Mouse (Mus musculus) CD8-positive naive resting alpha-beta T cell, adult 2 months (primary cell): Measurements from ENCODE around the gene Elp4.

Source experiments
- DNase-seq, 2 experiments: peaks; one replicate each; pipeline ENCODE4 v3.0.0; 2022; ENCODE audit warnings: low read depth in 2 of 2, low spot score in 2 of 2

Gene Elp4

DNA sequence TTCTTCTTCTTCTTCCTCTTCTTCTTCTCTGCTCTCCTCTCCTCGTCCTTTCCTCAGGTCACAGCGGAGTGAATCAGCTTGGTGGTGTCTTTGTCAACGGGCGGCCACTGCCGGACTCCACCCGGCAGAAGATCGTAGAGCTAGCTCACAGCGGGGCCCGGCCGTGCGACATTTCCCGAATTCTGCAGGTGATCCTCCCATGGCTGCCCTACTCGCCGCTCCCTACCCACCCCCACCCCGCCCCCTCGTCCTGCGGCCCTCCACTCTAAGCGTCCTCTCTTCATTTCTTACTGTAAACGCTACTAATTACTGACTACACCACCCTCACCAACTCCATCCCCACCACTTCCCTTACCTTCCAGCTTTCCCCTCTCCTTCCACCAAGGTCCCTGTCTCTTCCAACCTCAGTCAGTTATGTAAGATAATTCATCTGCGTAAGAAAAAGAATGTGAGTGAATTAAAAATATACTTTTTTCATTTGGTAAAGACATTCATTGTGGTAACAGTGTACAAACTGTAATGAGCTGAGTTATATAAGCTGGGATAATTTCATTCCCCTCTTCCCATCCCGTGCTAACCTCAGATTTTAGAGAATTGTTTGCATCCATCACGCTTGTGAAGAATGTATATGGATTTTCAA is 220.5 kb downstream of the Elp4 start:
- no peak for DNase-seq

DNA sequence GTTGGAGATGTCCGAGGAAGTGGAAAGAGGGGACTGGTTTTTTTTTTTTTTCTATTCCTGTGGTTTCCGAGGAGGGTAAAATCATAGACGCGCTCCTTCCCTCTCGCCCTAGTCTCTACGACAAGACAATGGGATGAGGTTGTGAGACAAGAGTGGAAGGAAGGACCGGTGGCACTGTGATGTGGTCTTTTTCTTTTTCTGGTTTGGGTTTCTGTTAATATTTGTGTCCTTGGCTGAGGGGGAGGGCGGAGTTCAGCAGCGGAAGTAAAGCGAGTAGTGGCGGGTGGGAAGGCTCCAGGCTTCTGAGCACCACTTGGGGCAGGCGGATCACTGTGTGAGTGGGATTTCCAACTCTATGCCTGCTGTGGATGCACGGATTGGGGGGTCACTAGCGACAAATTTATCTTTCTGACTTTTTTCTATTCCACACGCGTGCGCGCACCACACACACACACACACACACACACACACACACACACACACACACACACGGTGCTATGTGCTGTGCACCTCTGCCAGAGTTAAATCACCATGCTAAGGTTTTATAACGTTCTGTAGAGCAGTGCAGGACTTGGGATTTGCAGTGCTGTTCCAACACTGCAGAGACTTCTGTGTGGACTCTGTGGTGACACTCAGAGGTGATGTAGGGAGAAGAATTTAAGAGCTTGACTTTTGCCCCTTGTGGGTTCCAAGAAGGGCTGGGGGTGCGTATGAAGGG is 221.6 kb downstream of the Elp4 start:
- DNase-seq: no peak

DNA sequence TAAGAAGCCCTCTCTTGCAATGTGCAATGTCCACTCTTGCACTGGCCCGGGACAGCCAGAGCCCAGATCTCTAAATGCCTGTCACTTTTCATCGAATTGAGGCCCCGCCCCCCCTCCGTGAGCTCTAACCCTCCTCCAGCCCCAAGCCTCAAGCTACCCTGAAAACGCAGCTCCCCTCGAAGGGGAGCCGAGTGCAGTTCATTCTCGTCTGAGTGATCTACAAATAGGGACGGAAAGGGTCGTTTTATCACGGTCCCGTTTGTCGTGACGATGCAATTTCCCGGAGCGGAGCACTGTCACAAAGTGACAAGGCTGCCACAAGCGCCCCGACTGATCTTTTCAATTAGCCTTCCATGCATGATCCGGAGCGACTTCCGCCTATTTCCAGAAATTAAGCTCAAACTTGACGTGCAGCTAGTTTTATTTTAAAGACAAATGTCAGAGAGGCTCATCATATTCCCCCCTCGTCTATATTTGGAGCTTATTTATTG is 222.3 kb downstream of the Elp4 start:
- DNase-seq: no peak

DNA sequence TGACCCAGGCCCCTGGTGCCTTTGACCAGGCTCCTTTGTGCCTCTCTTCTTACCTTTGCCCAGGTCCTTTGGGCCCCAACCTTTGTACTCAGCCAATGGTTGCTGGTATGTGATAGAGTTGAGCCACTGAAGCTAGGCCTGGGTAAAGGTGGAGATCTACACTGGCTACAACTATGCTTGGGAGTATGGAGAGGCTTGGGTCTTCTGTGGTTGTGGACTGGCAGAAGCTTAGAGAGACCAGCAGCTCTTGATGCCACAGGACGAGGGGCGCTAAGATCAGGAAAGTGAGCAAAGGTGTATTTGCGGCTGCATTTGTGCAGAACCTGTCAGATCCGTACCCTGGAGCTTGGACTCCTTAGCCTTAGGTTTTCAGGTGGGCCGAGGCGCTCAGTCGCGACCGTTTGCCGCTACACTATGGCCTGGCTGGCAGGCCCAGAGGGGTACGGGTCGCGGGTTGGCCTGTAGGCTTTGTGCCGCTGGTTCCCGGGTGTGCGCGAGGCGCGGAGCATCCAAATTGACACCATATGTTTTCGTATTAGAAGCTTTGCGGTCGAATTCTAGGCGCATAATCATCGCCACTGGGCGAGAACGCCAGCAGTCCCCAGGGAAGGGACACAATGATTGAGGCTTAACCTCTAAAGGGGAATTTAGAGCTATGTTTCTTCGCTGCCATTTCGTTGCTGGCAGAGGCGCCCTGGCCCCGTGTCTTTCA is 223.2 kb downstream of the Elp4 start:
- no peak for DNase-seq

- no peak for DNase-seq
Observed at GRCm38 (mm10) chr2:105680146-105680998, 224.0 kb downstream of the Elp4 start.

GRCm38 (mm10) chr2:105679331-105679730 is 225.0 kb downstream of the Elp4 start:
- DNase-seq: no peak

DNA sequence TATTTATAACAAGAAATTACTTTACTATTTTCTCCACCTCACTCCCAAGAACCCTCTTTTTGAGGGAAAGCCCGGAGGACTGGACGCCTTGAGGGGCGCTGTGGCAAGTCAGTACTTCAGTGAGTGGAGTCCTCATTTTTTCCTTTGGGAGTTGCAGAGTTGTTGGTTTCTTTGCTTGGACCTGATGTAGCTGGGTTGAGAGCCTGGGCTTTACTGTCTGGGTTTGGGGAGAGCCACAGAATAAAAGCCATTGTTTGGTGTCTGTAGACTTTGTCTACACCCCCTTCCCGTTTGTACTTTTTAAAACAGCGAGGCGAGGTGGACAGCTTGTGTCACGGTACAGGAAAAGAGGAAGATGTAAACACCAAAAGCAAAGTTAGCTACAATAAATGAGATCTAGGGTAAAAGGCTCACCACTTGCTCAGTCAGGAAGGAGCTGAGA is 225.5 kb downstream of the Elp4 start:
- no peak for DNase-seq

DNA sequence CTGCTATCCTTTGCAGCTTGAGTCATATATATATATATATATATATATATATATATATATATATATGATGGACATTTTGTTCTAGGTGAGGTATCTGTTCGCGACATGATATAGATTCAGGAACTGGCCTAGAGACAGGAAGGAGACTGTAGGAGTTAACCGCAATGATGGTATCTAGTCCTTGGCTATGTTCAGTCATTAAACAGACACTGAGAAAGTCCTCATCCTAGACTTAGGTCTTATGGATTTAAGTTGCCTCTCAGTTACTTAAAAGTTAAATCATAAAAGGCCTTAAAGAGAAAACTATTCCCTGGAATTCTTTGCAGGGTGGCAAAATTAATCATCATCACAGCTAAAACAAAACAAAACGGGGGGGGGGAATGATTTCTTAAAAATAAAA is 226.1 kb downstream of the Elp4 start:
- DNase-seq: no peak

- no peak for DNase-seq
Observed at GRCm38 (mm10) chr2:105677434-105678105, 226.8 kb downstream of the Elp4 start.

DNA sequence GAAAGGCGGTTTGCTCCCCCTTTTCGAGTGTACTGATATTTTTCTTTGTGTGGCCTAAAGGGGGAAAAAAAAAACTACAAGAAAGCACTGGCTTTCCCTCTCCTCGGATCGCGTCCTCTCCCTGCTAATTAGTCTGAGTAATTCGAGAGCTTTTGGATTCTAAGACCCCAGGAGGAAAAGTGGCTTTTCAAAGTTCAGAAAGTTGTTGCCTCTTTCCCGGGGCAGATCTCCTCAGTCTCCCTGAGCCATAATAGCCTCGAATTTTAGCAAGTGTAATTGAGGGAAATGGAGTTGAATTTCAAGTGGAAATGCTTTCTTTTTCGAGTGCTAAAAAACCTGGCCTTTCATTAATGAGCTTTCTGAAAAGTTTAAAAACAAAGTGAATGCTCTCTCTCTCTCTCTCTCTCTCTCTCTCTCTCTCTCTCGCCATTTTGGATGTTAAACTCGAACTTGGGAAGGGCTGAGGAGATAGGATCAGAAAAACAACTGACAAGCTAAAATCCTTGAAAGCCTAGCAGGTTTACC is 227.4 kb downstream of the Elp4 start:
- DNase-seq: no peak

- DNase-seq: no peak
Observed at GRCm38 (mm10) chr2:105676080-105676908, 228.1 kb downstream of the Elp4 start.

DNA sequence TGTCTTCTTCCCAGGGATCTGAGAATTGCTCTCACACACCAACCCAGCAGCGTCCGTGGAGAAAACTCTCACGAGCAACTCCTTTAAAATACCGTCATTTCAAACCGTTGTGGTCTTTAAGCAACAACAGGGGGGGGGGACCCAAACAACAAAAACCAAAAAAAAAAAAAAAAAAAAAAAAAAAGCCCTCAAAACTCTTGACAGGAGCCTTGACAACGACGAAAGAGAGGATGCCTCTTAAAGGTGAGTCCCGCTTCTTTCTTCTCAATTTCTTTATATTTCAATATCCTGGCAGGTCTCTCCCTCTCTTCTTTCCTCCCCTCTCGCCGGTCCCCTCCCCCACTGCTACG is 228.7 kb downstream of the Elp4 start:
- no peak for DNase-seq

GRCm38 (mm10) chr2:105674875-105675729 is 229.3 kb downstream of the Elp4 start:
- no peak for DNase-seq

DNA sequence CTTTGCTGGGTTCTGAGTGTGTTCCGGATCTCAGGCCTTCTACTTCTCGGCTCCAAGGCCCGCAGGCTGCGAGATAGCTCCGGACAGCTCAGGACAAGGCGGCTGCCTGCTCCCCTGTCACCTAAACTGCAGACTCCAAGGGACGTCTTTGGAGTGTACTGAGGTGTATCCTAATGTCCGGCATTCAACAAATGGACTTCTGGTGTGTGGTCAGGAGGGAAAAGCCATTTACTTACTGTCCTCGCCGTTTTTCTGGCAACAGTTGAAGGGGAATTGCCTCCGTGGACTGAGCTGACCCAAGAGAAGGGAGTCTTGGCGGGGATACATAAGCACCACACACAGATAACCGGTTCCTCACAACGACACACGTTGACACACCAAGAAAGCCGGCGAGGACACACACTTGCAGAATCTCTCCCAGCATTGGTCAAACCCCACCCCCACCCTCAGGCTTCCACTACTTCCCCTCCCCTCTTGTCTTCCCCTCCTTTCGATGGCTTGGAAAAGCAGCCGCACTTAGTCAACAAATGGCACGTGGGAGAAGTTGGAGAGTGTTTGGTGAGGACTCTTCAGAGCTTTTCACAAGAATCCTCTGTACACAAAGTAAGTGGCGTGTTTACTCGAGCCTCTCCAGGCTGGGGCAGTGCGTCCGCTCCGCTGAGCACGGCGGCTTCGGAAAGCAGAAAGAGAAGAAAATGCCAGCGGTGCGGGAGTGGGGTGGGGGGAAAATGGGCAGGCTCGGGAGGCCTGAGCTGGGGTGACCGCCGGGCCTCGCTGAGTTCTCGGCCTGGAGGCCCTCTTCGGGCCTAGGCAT is 230.1 kb downstream of the Elp4 start:
- no peak for DNase-seq

GRCm38 (mm10) chr2:105673631-105674060 is 230.7 kb downstream of the Elp4 start:
- no peak for DNase-seq

- no peak for DNase-seq
Observed at GRCm38 (mm10) chr2:105673054-105673453, 231.3 kb downstream of the Elp4 start.

GRCm38 (mm10) chr2:105672596-105672960 is 231.8 kb downstream of the Elp4 start:
- DNase-seq: no peak
